Mouse (Mus musculus) small intestine, adult 2 months (tissue): Measurements from ENCODE around the gene Sap30bp. TPM values are rescaled to one million over a fixed set of nuclear protein-coding genes. Genes with fewer than 3 reads are reported as not detected.

Experiments used
- H3K27ac ChIP-seq: fragments of 200-500 bp; 2 replicates; pipeline ENCODE4 v1.5.1; 2012; ENCODE audit warnings: low read depth, low read length, control low read depth, inconsistent platforms; ENCODE audit not compliant: insufficient read depth
- H3K27me3 ChIP-seq: fragments of 200-500 bp; 2 replicates; pipeline ENCODE4 v1.6.1; 2012; ENCODE audit warnings: mild to moderate bottlenecking, moderate library complexity, low read length, inconsistent platforms; ENCODE audit not compliant: control insufficient read depth, insufficient read depth
- H3K36me3 ChIP-seq: fragments of 200-500 bp; 2 replicates; pipeline ENCODE4 v1.6.1; 2012; ENCODE audit warnings: mild to moderate bottlenecking, low read length, control low read depth, inconsistent platforms; ENCODE audit not compliant: control insufficient read depth, insufficient read depth
- H3K4me1 ChIP-seq: fragments of 200-500 bp; 2 replicates; pipeline ENCODE4 v1.6.1; 2012; ENCODE audit warnings: low read length, inconsistent platforms, mixed read lengths; ENCODE audit not compliant: control insufficient read depth, insufficient read depth, insufficient read length
- H3K4me3 ChIP-seq: fragments of 200-500 bp; 2 replicates; pipeline ENCODE4 v1.5.1; 2012; ENCODE audit warnings: low read depth, mild to moderate bottlenecking, control low read depth, inconsistent platforms, low read length, moderate library complexity
- CTCF ChIP-seq: fragments of 200-500 bp; IDR thresholded peaks from 2 replicates; pipeline ENCODE4 v1.5.1; 2012; ENCODE audit warnings: low read depth, mild to moderate bottlenecking, control low read depth, inconsistent platforms, low read length, moderate library complexity, mixed read lengths; ENCODE audit not compliant: insufficient replicate concordance, insufficient read length; ENCODE audit errors: extremely low read depth
- POLR2A ChIP-seq: fragments of 200-500 bp; IDR thresholded peaks from 2 replicates; pipeline ENCODE4 v1.6.1; 2012; ENCODE audit warnings: low read depth, mild to moderate bottlenecking, control low read depth, inconsistent platforms, low read length, moderate library complexity
- WGBS: fragments of 180-500 bp; shearing (Covaris S2); methylation state at CpG from one replicate; pipeline ENCODE4 v1.1.7; 2018; 5-methylcytosine and 5-hydroxymethylcytosine counted together
- polyA plus RNA-seq: library from polyadenylated mRNA; depleted of rRNA; stranded (reverse); fragments of >200 nt; gene quantifications from 2 replicates; pipeline ENCODE4 v1.2.3, GENCODE M21; 2012

The Sap30bp gene
- polyA plus RNA-seq, 1 experiment: 27.1 TPM

DNA sequence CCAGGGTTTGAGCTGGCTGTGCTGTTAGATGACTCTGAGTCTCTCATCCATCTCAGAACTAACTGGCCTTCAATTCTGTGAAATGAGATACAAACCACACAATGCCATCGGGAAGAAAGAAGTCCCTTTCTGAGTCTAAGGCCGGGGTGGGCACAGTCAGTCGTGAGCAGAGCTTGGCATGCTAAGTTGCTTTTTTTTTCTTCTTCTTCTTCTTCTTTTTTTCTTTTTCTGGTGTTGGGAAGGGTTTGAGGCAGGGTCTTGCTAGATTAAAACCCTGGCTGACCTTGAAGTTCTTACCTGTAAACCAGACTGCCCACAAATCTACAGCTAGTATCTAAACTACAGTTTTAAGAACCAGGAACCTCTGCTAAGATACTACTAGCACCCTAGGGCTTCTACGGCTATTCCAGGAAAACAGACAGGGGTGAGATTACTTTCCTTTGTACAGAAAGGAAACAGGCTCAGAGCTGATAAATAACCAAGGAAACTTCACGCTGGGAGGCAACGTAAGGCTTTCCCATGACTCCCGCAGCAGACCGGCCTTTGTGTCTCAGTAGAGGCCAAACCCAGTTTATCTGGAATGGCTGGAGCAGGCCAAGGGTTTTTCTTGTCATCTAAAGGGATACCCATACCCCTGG lies 71.2 kb downstream of the Sap30bp start:
- Histone ChIP-seq H3K27me3 (no peaks in the 10 kb centered on the region), H3K27ac (peak overlapping the region; percentile 76), H3K4me3 (peak overlapping the region; percentile 56), H3K36me3 (peaks cover 48% of the 10 kb centered on the region), H3K4me1 (peaks cover 24% of the 10 kb centered on the region)
- no peak for TF ChIP-seq CTCF
- no peak for TF ChIP-seq POLR2A
- 34% methylated on average over 8 of the region's 8 CpGs for WGBS

DNA sequence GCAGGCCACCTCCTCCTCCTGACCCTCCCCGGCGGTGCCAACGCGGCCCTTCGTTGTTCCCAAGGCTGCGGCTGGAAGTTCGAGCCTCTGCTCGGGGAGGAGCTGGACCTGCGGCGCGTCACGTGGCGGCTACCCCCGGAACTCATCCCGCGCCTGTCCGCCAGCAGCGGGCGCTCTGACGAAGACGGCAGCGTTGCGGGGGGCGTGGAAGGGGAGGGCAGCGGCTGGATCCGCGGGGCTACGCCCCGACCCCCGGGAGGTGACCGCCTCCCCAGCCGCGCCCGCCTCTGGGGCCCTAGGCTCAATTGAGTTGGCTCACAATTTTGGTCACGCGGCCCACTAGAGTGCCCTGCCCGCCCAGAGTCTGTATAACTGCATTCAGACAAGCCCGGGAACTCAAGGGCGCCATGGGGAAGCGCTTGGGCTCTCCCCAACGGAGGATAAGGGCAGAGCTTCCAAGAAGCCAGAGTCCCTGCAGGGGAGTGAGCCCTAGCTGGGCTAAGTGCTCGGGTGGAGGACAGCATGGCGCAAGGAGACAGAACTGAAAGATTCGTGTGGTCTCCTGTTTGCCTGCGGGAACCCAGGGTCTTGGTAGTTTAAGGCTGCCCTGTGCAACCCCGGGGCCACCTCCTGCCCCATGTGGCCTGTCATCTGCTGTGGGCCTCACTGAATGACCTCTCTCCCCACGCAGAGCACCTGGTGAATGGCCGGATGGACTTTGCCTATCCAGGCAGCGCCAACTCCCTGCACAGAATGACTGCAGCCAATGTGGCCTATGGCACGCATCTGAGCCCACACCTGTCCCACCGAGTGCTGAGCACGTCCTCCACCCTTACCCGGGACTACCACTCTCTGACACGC lies 72.0 kb downstream of the Sap30bp start:
- 4% methylated on average over 54 of the region's 54 CpGs for WGBS
- H3K27ac ChIP-seq: peak overlapping the region; percentile 76
- no peaks in the 10 kb centered on the region for H3K27me3 ChIP-seq
- H3K4me3 ChIP-seq: peak overlapping the region; percentile 56
- TF ChIP-seq POLR2A (no peak), CTCF (peak; percentile 47)
- peaks cover 45% of the 10 kb centered on the region for H3K36me3 ChIP-seq
- H3K4me1 ChIP-seq: peaks cover 24% of the 10 kb centered on the region

DNA sequence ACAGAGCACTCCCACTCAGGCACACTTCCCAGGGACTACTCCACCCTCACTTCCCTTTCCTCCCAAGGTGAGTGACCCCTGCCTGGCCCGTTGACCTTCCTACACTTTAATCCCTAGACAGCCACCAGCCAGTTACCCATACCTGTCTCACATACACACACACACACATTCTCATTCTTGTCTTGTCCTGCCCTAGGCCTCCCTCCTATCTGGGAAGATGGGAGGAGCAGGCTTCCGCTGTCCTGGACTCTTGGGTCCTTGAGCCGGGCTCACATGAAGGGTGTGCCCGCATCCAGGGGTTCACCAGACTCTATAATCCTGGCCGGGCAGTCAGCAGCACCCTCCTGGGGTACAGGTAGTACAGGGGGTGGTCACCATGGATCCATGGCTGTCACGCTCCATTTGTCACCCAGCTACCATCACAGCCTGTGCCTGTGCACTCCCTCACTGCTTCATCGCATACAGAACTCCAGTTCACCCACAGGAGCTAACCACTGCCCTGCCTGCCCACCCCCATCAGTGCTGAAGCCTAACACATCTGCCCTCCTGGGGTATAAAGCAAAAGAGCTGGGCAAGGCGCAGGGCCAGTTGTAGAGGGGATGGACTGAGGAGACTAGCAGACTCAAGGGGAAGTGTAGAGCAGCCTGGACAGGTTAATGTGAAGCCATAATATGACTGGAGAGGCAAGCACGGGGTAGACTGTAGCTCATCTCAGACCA lies 72.8 kb downstream of the Sap30bp start:
- peaks cover 39% of the 10 kb centered on the region for H3K36me3 ChIP-seq
- H3K4me1 ChIP-seq: peaks cover 24% of the 10 kb centered on the region
- H3K27me3 ChIP-seq: no peaks in the 10 kb centered on the region
- no peak for TF ChIP-seq POLR2A
- TF ChIP-seq CTCF: no peak
- peak overlapping the region; percentile 76 for H3K27ac ChIP-seq
- H3K4me3 ChIP-seq: peak overlapping the region; percentile 56; the same call in 1 of the 2 replicates
- 47% methylated on average over 9 of the region's 9 CpGs for WGBS

- 91% methylated on average over 28 of the region's 28 CpGs for WGBS
- no peak overlapping the region for H3K27ac ChIP-seq
Measured at GRCm38 (mm10) chr11:116007095-116007850, 74.2 kb downstream of the Sap30bp start.

DNA sequence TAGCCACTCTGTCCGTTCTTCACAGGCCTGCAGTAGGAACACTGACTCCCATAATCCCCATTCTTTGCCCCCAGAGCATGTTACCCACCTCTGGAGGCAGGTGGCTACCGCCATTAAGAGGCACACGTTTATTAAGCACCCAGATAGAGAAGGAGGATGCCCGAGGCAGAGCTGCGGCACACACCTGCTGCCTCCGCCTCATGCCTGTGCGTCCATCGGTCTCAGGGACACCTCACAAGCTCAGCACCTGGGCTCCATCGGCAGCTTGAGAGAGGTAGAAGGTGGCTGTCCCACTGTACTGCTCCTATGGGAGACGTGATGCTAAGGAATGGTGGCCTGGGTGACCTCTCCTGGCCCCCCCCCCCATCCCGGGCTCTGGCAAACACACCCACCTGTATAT lies 75.3 kb downstream of the Sap30bp start:
- 81% methylated on average over 11 of the region's 11 CpGs for WGBS
- no peak overlapping the region for H3K27ac ChIP-seq
- H3K27me3 ChIP-seq: no peaks in the 10 kb centered on the region
- peaks cover 36% of the 10 kb centered on the region for H3K4me1 ChIP-seq
- peaks cover 29% of the 10 kb centered on the region for H3K36me3 ChIP-seq
- TF ChIP-seq CTCF (no peak), POLR2A (no peak)
- H3K4me3 ChIP-seq: no peak overlapping the region

More at GRCm38 (mm10) chr11:116007095-116007850, 74.2 kb downstream of the Sap30bp start:
- peaks cover 34% of the 10 kb centered on the region for H3K36me3 ChIP-seq
- H3K4me1 ChIP-seq: peaks cover 29% of the 10 kb centered on the region
- TF ChIP-seq CTCF (no peak), POLR2A (no peak)
- H3K27me3 ChIP-seq: no peaks in the 10 kb centered on the region
- no peak overlapping the region for H3K4me3 ChIP-seq

- H3K27ac ChIP-seq: no peak overlapping the region
- WGBS: 95% methylated on average over 13 of the region's 13 CpGs
- H3K4me3 ChIP-seq: no peak overlapping the region
- TF ChIP-seq POLR2A: no peak
- no peak for TF ChIP-seq CTCF
- no peaks in the 10 kb centered on the region for H3K27me3 ChIP-seq
- H3K36me3 ChIP-seq: peaks cover 24% of the 10 kb centered on the region
- peaks cover 35% of the 10 kb centered on the region for H3K4me1 ChIP-seq
Measured at GRCm38 (mm10) chr11:116008832-116009375, 75.8 kb downstream of the Sap30bp start.
